Mouse (Mus musculus) cortical plate, adult 2 months (tissue): ENCODE measurements around the gene Grin3b.

Source experiments
- CTCF ChIP-seq: fragments of 200-500 bp; IDR thresholded peaks from 2 replicates; pipeline ENCODE4 v1.5.1; 2011; ENCODE audit warnings: mild to moderate bottlenecking, control low read depth, low read length; ENCODE audit not compliant: insufficient read depth; ENCODE audit errors: extremely low read depth
- POLR2A ChIP-seq: fragments of 200-500 bp; IDR thresholded peaks from 2 replicates; pipeline ENCODE4 v1.6.1; 2011; ENCODE audit warnings: mild to moderate bottlenecking, low read length, control low read depth; ENCODE audit not compliant: insufficient read depth; ENCODE audit errors: extremely low read depth

DNA sequence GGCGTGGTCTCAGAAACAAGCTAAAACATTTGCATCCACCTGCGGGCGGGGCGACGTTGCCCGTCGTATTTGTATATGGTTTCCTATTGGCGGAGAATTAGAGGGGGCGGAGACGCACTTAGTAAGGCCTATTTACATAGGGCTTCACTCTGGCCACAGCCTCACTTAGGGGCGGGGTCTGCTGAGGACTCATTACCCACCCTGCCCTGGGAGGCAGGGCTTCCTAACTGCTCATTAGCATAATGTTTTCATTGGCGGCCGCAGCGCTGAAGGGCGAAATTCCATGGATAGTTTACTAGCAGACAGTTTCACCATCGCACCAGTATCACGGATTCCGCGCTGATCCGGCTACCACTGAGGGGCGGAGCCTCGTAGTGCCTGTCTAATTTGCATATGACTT is 14.4 kb downstream of the Grin3b start:
- TF ChIP-seq CTCF (no peak), POLR2A (peak; percentile 52; the same call in 1 of the 2 replicates)
